Mouse (Mus musculus) embryonic fibroblast, embryonic 13.5 days (primary cell): ENCODE data around the gene Gipc3. TPM values are rescaled to one million over a fixed set of nuclear protein-coding genes. Genes with fewer than 3 reads are reported as not detected.

Source experiments
- H3K27ac ChIP-seq: 2 replicates; pipeline ENCODE4 v1.5.1; 2012; ENCODE audit warnings: low read length, control low read depth, inconsistent platforms; ENCODE audit not compliant: insufficient read depth
- H3K4me1 ChIP-seq: 2 replicates; pipeline ENCODE4 v1.6.1; 2011; ENCODE audit warnings: low read length; ENCODE audit not compliant: control insufficient read depth, insufficient read depth
- H3K4me3 ChIP-seq: 2 replicates; pipeline ENCODE4 v1.5.1; 2011; ENCODE audit warnings: mild to moderate bottlenecking, control low read depth, low read length; ENCODE audit not compliant: insufficient read depth
- CTCF ChIP-seq: IDR thresholded peaks from 2 replicates; pipeline ENCODE4 v1.5.1; 2011; ENCODE audit warnings: mild to moderate bottlenecking, control low read depth, low read length, moderate library complexity, borderline replicate concordance; ENCODE audit not compliant: insufficient read depth
- POLR2A ChIP-seq: IDR thresholded peaks from 2 replicates; pipeline ENCODE4 v1.6.1; 2011; ENCODE audit warnings: low read depth, mild to moderate bottlenecking, control low read depth, low read length, moderate library complexity
- polyA plus RNA-seq: library from polyadenylated mRNA; stranded (reverse); fragments of >200 nt; gene quantifications from 2 replicates; pipeline ENCODE4 v1.2.4, GENCODE M21; 2011; ENCODE audit warnings: low read depth; ENCODE audit not compliant: missing spikeins, insufficient read length

Gene Gipc3
- polyA plus RNA-seq, 1 experiment = 0.39 TPM

DNA sequence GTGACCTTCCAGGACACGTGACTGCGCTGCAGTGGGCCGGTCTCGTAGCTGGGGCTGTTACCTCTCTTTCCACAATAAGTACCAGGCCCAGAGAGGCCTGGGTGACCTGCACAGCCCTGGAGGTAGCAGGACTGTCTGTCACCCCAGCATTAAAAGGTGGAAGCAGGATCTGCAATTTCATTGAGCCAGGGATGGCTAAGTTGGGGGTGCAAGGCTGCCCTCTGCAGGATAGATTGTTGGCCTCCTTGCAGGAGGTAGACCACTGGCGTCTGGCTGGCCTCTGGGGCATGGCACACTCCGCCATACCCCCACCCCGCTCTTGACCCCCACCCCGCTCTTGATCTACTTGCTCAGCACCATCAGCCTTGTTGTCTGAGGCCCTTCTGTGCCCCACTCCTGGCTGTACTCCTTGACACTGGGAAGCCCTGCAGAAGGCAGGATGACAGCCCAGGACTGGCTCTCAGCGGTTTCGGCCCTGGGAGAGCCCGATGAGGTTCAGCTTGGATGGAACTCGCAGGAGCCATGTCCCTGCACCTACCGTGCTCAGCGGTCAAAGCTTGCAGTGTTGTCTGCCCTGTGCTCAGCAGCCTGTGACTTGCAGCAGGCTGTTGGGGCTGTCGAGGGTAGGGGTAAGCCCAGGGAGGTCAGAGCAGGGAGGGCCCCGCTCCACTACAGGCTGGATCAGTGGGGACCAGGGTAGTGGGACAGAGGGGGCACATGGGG is 26.6 kb downstream of the Gipc3 start:
- TF ChIP-seq POLR2A (no peak), CTCF (peak; percentile 60; the same call in 1 of the 2 replicates)
- Histone ChIP-seq H3K4me1 (peaks cover 3% of the 10 kb centered on the region; the same call in 1 of the 2 replicates), H3K27ac (no peak overlapping the region), H3K4me3 (no peak overlapping the region)

DNA sequence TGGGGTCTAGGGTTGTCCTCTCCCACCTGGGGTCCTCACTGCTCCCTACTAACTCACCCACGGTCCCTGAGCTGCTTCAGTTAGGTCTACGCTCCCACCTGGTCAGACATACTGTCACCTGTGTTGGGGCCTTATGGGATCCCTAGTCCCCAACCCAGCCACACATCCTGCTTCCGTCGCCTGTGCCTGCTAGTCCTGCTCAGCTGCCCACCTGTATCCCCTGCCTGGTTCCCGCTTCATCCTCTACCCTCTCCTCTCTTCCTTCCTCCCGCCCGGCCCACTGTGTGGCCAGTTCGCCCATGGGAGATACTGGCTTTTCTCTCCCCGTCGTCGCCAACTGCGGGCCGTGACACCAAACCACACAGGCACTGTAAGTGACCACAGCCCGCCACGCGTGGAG is 27.5 kb downstream of the Gipc3 start:
- H3K27ac ChIP-seq = no peak overlapping the region
- H3K4me3 ChIP-seq = no peak overlapping the region
- TF ChIP-seq CTCF = no peak
- no peak for TF ChIP-seq POLR2A
- H3K4me1 ChIP-seq = peaks cover 3% of the 10 kb centered on the region; the same call in 1 of the 2 replicates

DNA sequence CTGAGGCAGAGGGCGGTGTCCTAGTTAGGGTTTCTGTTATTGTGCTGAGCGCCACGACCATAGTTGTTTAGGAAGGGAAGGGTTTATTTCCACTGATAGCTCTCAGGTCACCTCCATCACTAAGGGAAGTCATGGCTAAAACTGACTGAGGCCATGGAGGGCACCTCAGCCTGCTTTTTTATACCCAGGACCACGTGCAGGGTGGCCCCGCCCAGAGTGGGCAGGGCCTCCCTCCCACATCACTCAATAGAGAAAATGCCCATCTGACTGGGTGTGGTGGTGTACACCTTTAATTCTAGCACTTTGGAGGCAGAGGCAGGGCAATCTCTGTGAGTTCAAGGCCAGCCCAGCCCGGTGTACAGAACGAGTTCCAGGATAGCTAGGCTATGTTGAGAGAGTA is 28.9 kb downstream of the Gipc3 start:
- Histone ChIP-seq H3K4me1 (peaks cover 3% of the 10 kb centered on the region; the same call in 1 of the 2 replicates), H3K27ac (no peak overlapping the region), H3K4me3 (no peak overlapping the region)
- TF ChIP-seq CTCF = no peak
- no peak for TF ChIP-seq POLR2A

DNA sequence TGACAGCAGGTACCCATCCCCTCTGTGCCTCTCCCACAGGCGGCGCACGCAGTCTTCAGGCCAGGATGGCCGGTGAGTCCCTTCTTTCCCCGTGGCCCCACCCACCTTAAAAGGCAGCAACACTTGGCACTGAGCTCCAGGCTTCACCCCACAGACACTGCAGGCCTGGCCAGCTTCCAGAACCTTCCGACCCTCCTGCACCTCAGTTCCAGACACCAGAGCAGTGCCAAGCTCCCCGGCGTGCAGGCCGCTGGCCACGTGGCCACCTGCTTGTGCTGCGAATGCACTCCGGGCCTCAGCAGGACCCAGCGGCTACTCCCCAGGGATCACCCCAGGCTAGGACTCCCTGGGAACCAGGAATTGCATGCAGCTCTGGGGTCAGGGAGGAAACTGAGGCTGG is 29.5 kb downstream of the Gipc3 start:
- no peaks in the 10 kb centered on the region for H3K4me1 ChIP-seq
- TF ChIP-seq POLR2A = no peak
- TF ChIP-seq CTCF = no peak
- no peak overlapping the region for H3K27ac ChIP-seq
- no peak overlapping the region for H3K4me3 ChIP-seq

DNA sequence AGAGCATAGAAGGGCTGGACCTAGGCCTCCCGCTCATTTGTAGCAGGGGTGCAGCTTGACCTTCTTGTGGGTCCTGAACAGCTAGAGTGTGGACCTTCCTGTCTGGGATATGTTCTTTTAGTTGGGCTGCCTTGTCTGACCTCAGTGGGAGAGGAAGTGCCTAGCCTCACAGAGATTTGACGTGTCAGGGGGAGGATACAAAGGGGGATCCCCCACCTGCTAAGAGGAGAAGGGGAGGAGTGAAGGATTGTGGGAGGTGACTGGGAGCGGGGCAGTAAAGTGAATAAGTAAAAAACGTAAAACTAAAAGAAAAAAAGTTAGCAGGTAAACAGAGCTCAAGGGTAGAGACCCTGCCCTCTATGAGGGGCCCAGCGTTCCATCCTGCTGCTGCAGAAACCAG is 33.5 kb downstream of the Gipc3 start:
- no peak overlapping the region for H3K4me3 ChIP-seq
- H3K27ac ChIP-seq = no peak overlapping the region

DNA sequence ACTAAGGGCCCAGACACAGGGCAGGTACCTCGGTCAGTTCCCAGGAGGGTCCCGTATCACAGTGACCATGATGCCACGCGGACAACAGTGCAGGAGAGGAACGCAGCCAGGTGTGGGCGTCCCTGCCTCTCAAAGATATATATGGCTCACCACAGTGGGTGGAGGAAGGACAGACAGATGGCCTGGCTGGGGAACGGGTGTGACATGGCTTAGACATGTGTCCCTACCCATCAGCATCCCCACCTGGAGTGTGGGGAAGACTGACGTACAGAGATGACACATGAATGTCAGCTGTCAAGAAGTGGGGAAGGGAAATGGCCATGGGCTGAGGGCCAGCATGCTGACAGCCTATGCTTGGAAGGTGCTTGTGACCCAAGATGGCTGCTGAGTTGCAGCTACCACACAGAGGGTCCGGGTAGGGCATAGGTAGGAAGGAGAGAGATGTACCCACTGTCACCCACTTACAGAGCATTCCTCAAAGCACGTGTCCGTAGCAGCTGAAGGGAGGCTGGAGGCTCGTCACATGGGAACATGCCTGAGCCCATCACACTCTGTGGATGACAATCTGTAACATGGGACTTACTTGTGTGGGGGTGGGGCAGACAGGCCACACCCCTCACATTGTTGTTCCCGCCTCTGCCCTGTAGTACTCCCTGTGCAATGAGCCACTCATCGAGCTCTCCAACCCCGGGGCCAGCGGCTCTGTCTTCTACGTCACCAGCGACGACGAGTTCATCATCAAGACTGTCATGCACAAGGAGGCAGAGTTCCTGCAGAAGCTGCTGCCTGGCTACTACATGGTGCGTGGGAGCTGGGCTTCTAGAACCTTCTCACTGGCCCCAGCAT is 36.0 kb downstream of the Gipc3 start:
- 0 out of 2 replicates have a peak, but pooled peaks cover 3% of the 10 kb centered on the region for H3K4me1 ChIP-seq
- TF ChIP-seq POLR2A (no peak), CTCF (no peak)
- no peak overlapping the region for H3K27ac ChIP-seq
- no peak overlapping the region for H3K4me3 ChIP-seq

More for the DNA sequence above, 33.5 kb downstream of the Gipc3 start:
- no peak for TF ChIP-seq CTCF
- TF ChIP-seq POLR2A = no peak
- no peaks in the 10 kb centered on the region for H3K4me1 ChIP-seq

DNA sequence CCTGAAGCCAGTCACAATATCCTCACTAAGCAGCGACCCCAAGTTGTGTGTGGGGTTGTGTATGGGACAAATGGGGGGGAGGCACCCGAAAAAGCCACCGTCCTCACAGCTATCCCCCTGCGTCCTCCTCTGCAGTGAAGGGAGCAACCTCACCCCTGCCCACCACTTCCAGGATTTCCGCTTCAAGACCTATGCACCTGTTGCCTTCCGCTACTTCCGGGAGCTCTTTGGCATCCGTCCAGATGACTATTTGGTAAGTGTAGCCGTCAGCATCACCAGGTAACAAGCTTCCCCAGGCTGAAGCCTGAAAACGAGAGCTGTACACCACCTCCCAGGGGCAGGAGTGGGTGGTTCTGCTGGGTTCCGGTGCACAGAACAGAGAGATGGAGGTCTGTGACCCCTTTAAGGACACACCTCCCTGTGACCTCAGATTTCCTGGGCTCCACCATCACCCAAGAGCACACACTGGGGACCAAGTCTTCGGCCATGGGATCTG is 36.8 kb downstream of the Gipc3 start:
- TF ChIP-seq POLR2A (no peak), CTCF (no peak)
- Histone ChIP-seq H3K27ac (no peak overlapping the region), H3K4me3 (no peak overlapping the region), H3K4me1 (0 out of 2 replicates have a peak, but pooled peaks cover 3% of the 10 kb centered on the region)

DNA sequence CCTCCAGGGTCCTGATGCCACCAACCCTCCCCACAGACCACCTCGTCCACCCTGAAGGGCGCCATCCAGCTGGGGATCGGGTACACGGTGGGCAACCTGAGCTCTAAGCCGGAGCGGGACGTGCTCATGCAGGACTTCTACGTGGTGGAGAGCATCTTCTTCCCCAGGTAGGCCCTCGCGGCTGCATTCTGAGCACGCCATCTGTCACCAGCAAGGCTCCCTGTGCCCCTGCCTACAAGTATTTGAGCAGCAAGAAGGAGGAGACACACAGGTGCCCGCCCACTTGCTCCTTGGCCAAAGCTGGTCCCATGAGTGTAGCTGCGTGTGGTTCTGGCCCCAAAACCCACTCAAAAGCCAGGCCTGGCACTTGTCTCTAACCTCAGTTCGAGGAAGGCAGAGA is 37.4 kb downstream of the Gipc3 start:
- H3K27ac ChIP-seq = no peak overlapping the region
- H3K4me1 ChIP-seq = peaks cover 3% of the 10 kb centered on the region; the same call in 1 of the 2 replicates
- no peak overlapping the region for H3K4me3 ChIP-seq
- no peak for TF ChIP-seq POLR2A
- no peak for TF ChIP-seq CTCF

DNA sequence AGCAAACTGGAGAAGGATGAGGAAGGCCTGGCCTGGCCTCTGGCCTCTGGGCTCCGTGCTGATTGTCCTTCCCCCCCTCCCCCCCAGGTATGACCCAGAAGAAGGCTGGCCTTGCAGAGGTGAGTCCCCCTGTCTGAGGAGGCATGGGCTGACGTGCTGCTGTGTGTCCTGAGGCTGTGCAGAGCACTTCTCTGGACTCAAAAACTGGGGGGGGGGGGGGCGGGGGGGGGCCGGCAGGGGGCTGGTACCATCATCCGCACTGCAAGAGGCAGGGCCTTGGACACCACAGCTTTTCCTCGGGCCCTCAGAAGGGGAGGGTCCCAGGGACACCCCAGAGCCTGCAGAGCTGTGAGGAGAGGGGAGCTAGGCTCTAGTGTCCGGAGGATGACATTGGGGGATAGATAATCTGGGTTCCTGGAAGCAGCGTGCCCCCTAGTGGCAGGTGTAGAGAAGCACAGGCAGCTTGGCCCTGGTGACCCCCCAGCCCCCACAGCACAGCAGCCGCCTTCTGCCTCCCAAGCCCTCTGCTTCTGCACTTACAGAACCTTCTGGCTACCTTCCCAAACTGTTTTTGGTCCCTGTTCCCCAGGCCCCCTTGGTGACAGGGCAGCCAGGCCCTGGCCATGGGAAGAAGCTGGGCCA is 38.3 kb downstream of the Gipc3 start:
- Histone ChIP-seq H3K27ac (no peak overlapping the region), H3K4me1 (peaks cover 3% of the 10 kb centered on the region; the same call in 1 of the 2 replicates), H3K4me3 (no peak overlapping the region)
- TF ChIP-seq CTCF = peak; percentile 89
- no peak for TF ChIP-seq POLR2A
